Mouse (Mus musculus) embryonic facial prominence, embryonic 15.5 days (tissue): Measurements from ENCODE around the gene 2310039H08Rik. TPM values are rescaled to one million over a fixed set of nuclear protein-coding genes. Genes with fewer than 3 reads are reported as not detected.
A peak's percentile ranks its signal among the peaks of the same experiment; 100 is the strongest.
"Not testable (repeated sequence)": the region's sequence is repeated elsewhere in the genome, so short reads cannot be mapped to it uniquely, and the experiment has no call there.

Source experiments
- ATAC-seq: fragments of 200-750 bp; cut with Nextera tagmentation; 2 replicates; pipeline ENCODE4 v1.8.0; 2017; ENCODE audit warnings: low read depth, moderate TSS enrichment; ENCODE audit not compliant: insufficient number of reproducible peaks, low FRiP score, low TSS enrichment
- H3K27ac ChIP-seq: fragments of 300-500 bp; sonication (generic); replicated peaks from 2 replicates; pipeline ENCODE4 v1.5.1; 2015; ENCODE audit warnings: mild to moderate bottlenecking, inconsistent platforms
- H3K27me3 ChIP-seq: fragments of 300-500 bp; sonication (generic); 2 replicates; pipeline ENCODE4 v1.6.1; 2015; ENCODE audit warnings: inconsistent platforms
- H3K36me3 ChIP-seq: fragments of 300-500 bp; sonication (generic); 2 replicates; pipeline ENCODE4 v1.6.1; 2015; ENCODE audit warnings: mild to moderate bottlenecking, inconsistent platforms
- H3K4me1 ChIP-seq: fragments of 300-500 bp; sonication (generic); 2 replicates; pipeline ENCODE4 v1.6.1; 2015; ENCODE audit warnings: inconsistent platforms
- H3K4me2 ChIP-seq: fragments of 300-500 bp; sonication (generic); replicated peaks from 2 replicates; pipeline ENCODE4 v1.6.1; 2015; ENCODE audit warnings: mild to moderate bottlenecking, inconsistent platforms
- H3K4me3 ChIP-seq: fragments of 300-500 bp; sonication (generic); replicated peaks from 2 replicates; pipeline ENCODE4 v1.5.1; 2015; ENCODE audit warnings: mild to moderate bottlenecking, inconsistent platforms
- H3K9ac ChIP-seq: fragments of 300-500 bp; sonication (generic); 2 replicates; pipeline ENCODE4 v1.6.1; 2015; ENCODE audit warnings: inconsistent platforms
- H3K9me3 ChIP-seq: fragments of 300-500 bp; sonication (generic); replicated peaks from 2 replicates; pipeline ENCODE4 v1.6.1; 2016; ENCODE audit warnings: inconsistent platforms
- WGBS: fragments of 180-500 bp; shearing (Covaris S2); methylation state at CpG from one replicate; pipeline ENCODE4 v1.1.7; 2015; 5-methylcytosine and 5-hydroxymethylcytosine counted together
- polyA plus RNA-seq: library from polyadenylated mRNA; unstranded; fragments of >200 nt; fragmentation: Nextera tagmentation; extraction: Ambion mirVana; gene quantifications from 2 replicates; pipeline ENCODE4 v1.2.1, GENCODE M21; 2015

Gene 2310039H08Rik
- polyA plus RNA-seq, 1 experiment from 2014 or later: 84.0 TPM

- no peaks in the 10 kb centered on the region for H3K36me3 ChIP-seq
Observed at GRCm38 (mm10) chr17:46763544-46763943, 8.9 kb upstream of the 2310039H08Rik start, which contains the start of gene Ptcra. Gene Ptcra (minus strand): TSS chr17:46763712.

GRCm38 (mm10) chr17:46764916-46765315, 7.5 kb upstream of the 2310039H08Rik start:
- WGBS: 58% methylated on average over 9 of the region's 9 CpGs
- ATAC-seq, H3K9me3 ChIP-seq, H3K4me1 ChIP-seq, H3K27ac ChIP-seq, H3K9ac ChIP-seq, H3K4me2 ChIP-seq, H3K27me3 ChIP-seq, H3K36me3 ChIP-seq, H3K4me3 ChIP-seq: not testable (repeated sequence)

More at GRCm38 (mm10) chr17:46763544-46763943, 8.9 kb upstream of the 2310039H08Rik start, which contains the start of gene Ptcra:
- 0 out of 2 replicates have a peak, but pooled peaks have one; percentile 15 for ATAC-seq
- no peaks in the 10 kb centered on the region for H3K27me3 ChIP-seq
- no peaks in the 10 kb centered on the region for H3K4me1 ChIP-seq
- WGBS: 63% methylated on average over 2 of the region's 2 CpGs
- H3K9me3 ChIP-seq: no peaks in the 10 kb centered on the region
- no peak within 1 kb of the TSS for H3K9ac ChIP-seq
- no peak within 1 kb of the TSS for H3K27ac ChIP-seq
- H3K4me3 ChIP-seq: no peak within 1 kb of the TSS
- H3K4me2 ChIP-seq: no peak within 1 kb of the TSS

GRCm38 (mm10) chr17:46767868-46768267, 4.6 kb upstream of the 2310039H08Rik start:
- Histone ChIP-seq H3K9ac (no peak overlapping the region), H3K27me3 (no peaks in the 10 kb centered on the region), H3K9me3 (no peaks in the 10 kb centered on the region), H3K4me1 (peaks cover 4% of the 10 kb centered on the region), H3K27ac (no peak overlapping the region), H3K36me3 (no peaks in the 10 kb centered on the region), H3K4me2 (no peak overlapping the region), H3K4me3 (no peak overlapping the region)
- no peak for ATAC-seq
- WGBS: 45% methylated on average over 8 of the region's 8 CpGs

- Histone ChIP-seq H3K4me1 (peaks cover 12% of the 10 kb centered on the region), H3K9ac (no peak overlapping the region), H3K36me3 (peaks cover 16% of the 10 kb centered on the region), H3K27ac (no peak overlapping the region), H3K9me3 (no peaks in the 10 kb centered on the region), H3K4me3 (no peak overlapping the region), H3K27me3 (no peaks in the 10 kb centered on the region), H3K4me2 (no peak overlapping the region)
- no peak for ATAC-seq
- WGBS: 88% methylated on average over 11 of the region's 11 CpGs
Observed at GRCm38 (mm10) chr17:46770546-46770945, 1.9 kb upstream of the 2310039H08Rik start.

- Histone ChIP-seq H3K4me1 (peaks cover 12% of the 10 kb centered on the region), H3K27me3 (no peaks in the 10 kb centered on the region), H3K9me3 (no peaks in the 10 kb centered on the region), H3K27ac (no peak overlapping the region), H3K4me3 (no peak overlapping the region), H3K9ac (no peak overlapping the region), H3K36me3 (peaks cover 20% of the 10 kb centered on the region), H3K4me2 (no peak overlapping the region)
- WGBS: 78% methylated on average over 4 of the region's 4 CpGs
- no peak for ATAC-seq
Observed at GRCm38 (mm10) chr17:46771025-46771424, 1.4 kb upstream of the 2310039H08Rik start.

GRCm38 (mm10) chr17:46771616-46772015, 819 bp upstream of the 2310039H08Rik start:
- Histone ChIP-seq H3K27ac (peak overlapping the region; percentile 91), H3K4me3 (peak overlapping the region; percentile 98)
- WGBS: 63% methylated on average over 17 of the region's 17 CpGs

GRCm38 (mm10) chr17:46772038-46772403, 414 bp upstream of the 2310039H08Rik start:
- Histone ChIP-seq H3K4me2 (peak overlapping the region; percentile 80), H3K4me1 (peaks cover 12% of the 10 kb centered on the region), H3K4me3 (peak overlapping the region; percentile 98), H3K9me3 (no peaks in the 10 kb centered on the region), H3K27me3 (no peaks in the 10 kb centered on the region), H3K9ac (peak overlapping the region; percentile 33), H3K36me3 (peaks cover 29% of the 10 kb centered on the region), H3K27ac (peak overlapping the region; percentile 91)
- WGBS: 2% methylated on average over 5 of the region's 5 CpGs
- no peak for ATAC-seq

More at GRCm38 (mm10) chr17:46771616-46772015, 819 bp upstream of the 2310039H08Rik start:
- no peaks in the 10 kb centered on the region for H3K27me3 ChIP-seq
- H3K4me1 ChIP-seq: peaks cover 12% of the 10 kb centered on the region
- H3K9me3 ChIP-seq: no peaks in the 10 kb centered on the region
- ATAC-seq: no peak
- peak overlapping the region; percentile 33; the same call in 1 of the 2 replicates for H3K9ac ChIP-seq
- H3K4me2 ChIP-seq: peak overlapping the region; percentile 80
- H3K36me3 ChIP-seq: peaks cover 26% of the 10 kb centered on the region

- H3K4me1 ChIP-seq: peaks cover 12% of the 10 kb centered on the region
- peak; percentile 6; the same call in 1 of the 2 replicates for ATAC-seq
- no peaks in the 10 kb centered on the region for H3K9me3 ChIP-seq
- H3K27ac ChIP-seq: peak overlapping the region; percentile 91
- peaks cover 44% of the 10 kb centered on the region for H3K36me3 ChIP-seq
- H3K27me3 ChIP-seq: no peaks in the 10 kb centered on the region
- whole genome bisulfite sequencing: 7% methylated on average over 20 of the region's 20 CpGs
- peak overlapping the region; percentile 80 for H3K4me2 ChIP-seq
- H3K9ac ChIP-seq: peak overlapping the region; percentile 93
- H3K4me3 ChIP-seq: peak overlapping the region; percentile 98
Observed at GRCm38 (mm10) chr17:46773278-46774130, 1.1 kb downstream of the 2310039H08Rik start.

- WGBS: 40% methylated on average over 2 of the region's 2 CpGs
- Histone ChIP-seq H3K9me3 (no peaks in the 10 kb centered on the region), H3K4me3 (peak overlapping the region; percentile 98), H3K4me1 (peaks cover 12% of the 10 kb centered on the region), H3K36me3 (peaks cover 50% of the 10 kb centered on the region), H3K9ac (no peak overlapping the region), H3K4me2 (peak overlapping the region; percentile 80), H3K27ac (peak overlapping the region; percentile 22; the same call in 1 of the 2 replicates), H3K27me3 (no peaks in the 10 kb centered on the region)
- no peak for ATAC-seq
Observed at GRCm38 (mm10) chr17:46774131-46774472, 1.7 kb downstream of the 2310039H08Rik start.

GRCm38 (mm10) chr17:46775070-46775469, 2.6 kb downstream of the 2310039H08Rik start:
- WGBS: 87% methylated on average over 9 of the region's 9 CpGs
- no peak overlapping the region for H3K27ac ChIP-seq
- no peak overlapping the region for H3K4me2 ChIP-seq
- ATAC-seq: no peak
- no peak overlapping the region for H3K9ac ChIP-seq
- H3K4me1 ChIP-seq: peaks cover 12% of the 10 kb centered on the region
- H3K9me3 ChIP-seq: no peaks in the 10 kb centered on the region
- H3K27me3 ChIP-seq: no peaks in the 10 kb centered on the region
- H3K36me3 ChIP-seq: peaks cover 59% of the 10 kb centered on the region
- no peak overlapping the region for H3K4me3 ChIP-seq

GRCm38 (mm10) chr17:46776087-46776486, 3.7 kb downstream of the 2310039H08Rik start:
- no peaks in the 10 kb centered on the region for H3K9me3 ChIP-seq
- no peak overlapping the region for H3K4me2 ChIP-seq
- no peak overlapping the region for H3K9ac ChIP-seq
- no peak for ATAC-seq
- 83% methylated on average over 3 of the region's 3 CpGs for WGBS
- H3K27me3 ChIP-seq: no peaks in the 10 kb centered on the region
- H3K4me3 ChIP-seq: no peak overlapping the region
- H3K4me1 ChIP-seq: peaks cover 13% of the 10 kb centered on the region
- no peak overlapping the region for H3K27ac ChIP-seq
- H3K36me3 ChIP-seq: peaks cover 66% of the 10 kb centered on the region
